Mouse (Mus musculus) heart, postnatal 36 days (tissue): ENCODE measurements around the gene Wars. TPM values are rescaled to one million over a fixed set of nuclear protein-coding genes. Genes with fewer than 3 reads are reported as not detected.
"Not testable (repeated sequence)": the region's sequence is repeated elsewhere in the genome, so short reads cannot be mapped to it uniquely, and the experiment has no call there.

ENCODE experiments used
- DNase-seq, 2 experiments: peaks; one replicate each; pipeline ENCODE4 v3.0.0; 2021 to 2022
- intact Hi-C: fragments of 180-260 bp; cut with DNase I; formaldehyde crosslinking; loops from one replicate; pipeline ENCODE4 v1.15.1; 2025
- total RNA-seq, 2 experiments: library from RNA; stranded (reverse); gene quantifications; 2 replicates each; pipeline ENCODE4 v1.2.3; 2021

Wars gene
- total RNA-seq, 2 experiments from 2014 or later, result 32.5 to 40.6 TPM

GRCm38 (mm10) chr12:108858486-108858885, 35.5 kb downstream of the Wars start:
- no peak for DNase-seq
- intact Hi-C loops, result no loop called here

GRCm38 (mm10) chr12:108857589-108858184, 36.3 kb downstream of the Wars start:
- no peak for DNase-seq
- intact Hi-C loops, result no loop called here

GRCm38 (mm10) chr12:108857109-108857508, 36.9 kb downstream of the Wars start:
- intact Hi-C loops, result no loop called here
- DNase-seq, result no peak

GRCm38 (mm10) chr12:108856186-108856585, 37.8 kb downstream of the Wars start:
- DNase-seq, result no peak
- intact Hi-C loops, result no loop called here

GRCm38 (mm10) chr12:108855081-108855480, 38.9 kb downstream of the Wars start:
- intact Hi-C loops, result no loop called here

GRCm38 (mm10) chr12:108852822-108853221, 41.2 kb downstream of the Wars start:
- no peak for DNase-seq
- intact Hi-C loops, result no loop called here

More at GRCm38 (mm10) chr12:108855081-108855480, 38.9 kb downstream of the Wars start:
- DNase-seq, result no peak

- intact Hi-C loops, result no loop called here
- DNase-seq, result no peak
Measured at GRCm38 (mm10) chr12:108850886-108851285, 43.1 kb downstream of the Wars start.

- intact Hi-C loops, result no loop called here
- no peak for DNase-seq
Measured at GRCm38 (mm10) chr12:108850129-108850528, 43.8 kb downstream of the Wars start.

GRCm38 (mm10) chr12:108849488-108850022, 44.4 kb downstream of the Wars start:
- no peak for DNase-seq
- intact Hi-C loops, result no loop called here

GRCm38 (mm10) chr12:108848033-108848432, 45.9 kb downstream of the Wars start:
- intact Hi-C loops, DNase-seq: not testable (repeated sequence)

- no peak for DNase-seq
- intact Hi-C loops, result no loop called here
Measured at GRCm38 (mm10) chr12:108842663-108843062, 51.3 kb downstream of the Wars start.

- no peak for DNase-seq
- intact Hi-C loops, result no loop called here
Measured at GRCm38 (mm10) chr12:108841181-108841580, 52.8 kb downstream of the Wars start.

GRCm38 (mm10) chr12:108836722-108837121, 57.3 kb downstream of the Wars start:
- no peak for DNase-seq
- intact Hi-C loops, result loop anchor here (2.0 kb wide), 1 partner anchor 56 kb away; the partner anchor contains the start of gene Wdr25

- DNase-seq, result peak; percentile 95 to 96
- intact Hi-C loops, result loop anchor here (2.0 kb wide), 2 partner anchors 41 to 57 kb away; partner anchors contain the start of gene Wdr25
Measured at GRCm38 (mm10) chr12:108835840-108836409, 58.0 kb downstream of the Wars start, which contains the start of the genes Slc25a29 and Slc25a47. TSS of gene Slc25a29 (minus strand) at chr12:108835883. TSS of gene Slc25a47 (plus strand) at chr12:108836046.

- DNase-seq, result no peak
- intact Hi-C loops, result loop anchor here (2.0 kb wide), 1 partner anchor 41 kb away; no protein-coding TSS in a partner anchor
Measured at GRCm38 (mm10) chr12:108835208-108835839, 58.6 kb downstream of the Wars start.

- intact Hi-C loops, result loop anchor here (2.0 kb wide), 1 partner anchor 40 kb away; no protein-coding TSS in a partner anchor
- DNase-seq, result no peak
Measured at GRCm38 (mm10) chr12:108834786-108835185, 59.2 kb downstream of the Wars start.

GRCm38 (mm10) chr12:108834337-108834736, 59.6 kb downstream of the Wars start:
- DNase-seq, result no peak
- intact Hi-C loops, result loop anchor here (2.0 kb wide), 1 partner anchor 40 kb away; no protein-coding TSS in a partner anchor

- intact Hi-C loops, result no loop called here
- DNase-seq, result no peak
Measured at GRCm38 (mm10) chr12:108833408-108833807, 60.6 kb downstream of the Wars start.

GRCm38 (mm10) chr12:108832851-108833250, 61.1 kb downstream of the Wars start:
- DNase-seq, result no peak
- intact Hi-C loops, result no loop called here

- peak; percentile 48 to 53 for DNase-seq
Measured at GRCm38 (mm10) chr12:108831966-108832643, 61.9 kb downstream of the Wars start.

GRCm38 (mm10) chr12:108830358-108830757, 63.6 kb downstream of the Wars start:
- DNase-seq, result no peak
- intact Hi-C loops, result no loop called here

More at GRCm38 (mm10) chr12:108831966-108832643, 61.9 kb downstream of the Wars start:
- intact Hi-C loops, result no loop called here
